Mouse (Mus musculus) lung, postnatal 0 days (tissue): ENCODE measurements around the gene Pde4d. TPM values are rescaled to one million over a fixed set of nuclear protein-coding genes. Genes with fewer than 3 reads are reported as not detected.

Source experiments
- ATAC-seq: fragments of 200-750 bp; cut with Nextera tagmentation; 2 replicates; pipeline ENCODE4 v1.8.0; 2017; ENCODE audit warnings: moderate library complexity
- DNase-seq: peaks from one replicate; pipeline ENCODE4 v3.0.0-alpha.2; 2016; ENCODE audit warnings: low spot score
- H3K27ac ChIP-seq: fragments of 300-500 bp; sonication (generic); 2 replicates; pipeline ENCODE4 v1.5.1; 2014; ENCODE audit warnings: antibody characterized with exemption, mild to moderate bottlenecking, low read length, mixed read lengths
- H3K27me3 ChIP-seq: fragments of 300-500 bp; sonication (generic); replicated peaks from 2 replicates; pipeline ENCODE4 v1.6.1; 2014; ENCODE audit warnings: low read length, mixed read lengths; ENCODE audit not compliant: insufficient read depth
- H3K36me3 ChIP-seq: fragments of 300-500 bp; sonication (generic); 2 replicates; pipeline ENCODE4 v1.6.1; 2014; ENCODE audit warnings: low read length, mixed read lengths; ENCODE audit not compliant: insufficient read depth
- H3K4me1 ChIP-seq: fragments of 300-500 bp; sonication (generic); 2 replicates; pipeline ENCODE4 v1.6.1; 2014; ENCODE audit warnings: antibody characterized with exemption, low read depth, low read length, mixed read lengths; ENCODE audit not compliant: insufficient read depth
- H3K4me2 ChIP-seq: fragments of 300-500 bp; sonication (generic); replicated peaks from 2 replicates; pipeline ENCODE4 v1.6.1; 2014; ENCODE audit warnings: low read depth, mild to moderate bottlenecking, low read length, moderate library complexity, mixed read lengths
- H3K4me3 ChIP-seq: fragments of 300-500 bp; sonication (generic); 2 replicates; pipeline ENCODE4 v1.5.1; 2014; ENCODE audit warnings: low read depth, low read length
- H3K9ac ChIP-seq: fragments of 300-500 bp; sonication (generic); replicated peaks from 2 replicates; pipeline ENCODE4 v1.6.1; 2014; ENCODE audit warnings: low read depth, mild to moderate bottlenecking
- H3K9me3 ChIP-seq: fragments of 300-500 bp; sonication (generic); 2 replicates; pipeline ENCODE4 v1.6.1; 2016; ENCODE audit warnings: low read length, mixed read lengths
- CTCF ChIP-seq: IDR thresholded peaks from 2 replicates; pipeline ENCODE4 v1.5.1; 2016; ENCODE audit warnings: antibody characterized with exemption, mild to moderate bottlenecking
- EP300 ChIP-seq: IDR thresholded peaks from 2 replicates; pipeline ENCODE4 v1.6.1; 2016; ENCODE audit warnings: antibody characterized with exemption, mild to moderate bottlenecking, control low read depth
- WGBS: fragments of 180-500 bp; shearing (Covaris S2); extraction: QIAGEN DNeasy Blood & Tissue Kit; methylation state at CpG from one replicate; pipeline ENCODE4 v1.1.7; 2014; 5-methylcytosine and 5-hydroxymethylcytosine counted together
- polyA plus RNA-seq: library from polyadenylated mRNA; unstranded; fragments of >200 nt; fragmentation: Nextera tagmentation; extraction: Ambion mirVana; gene quantifications from 2 replicates; pipeline ENCODE4 v1.2.1, GENCODE M21; 2015

Gene Pde4d
- polyA plus RNA-seq, 1 experiment from 2014 or later = 19.7 TPM

GRCm38 (mm10) chr13:109547006-109547587, 1097.3 kb downstream of the Pde4d start:
- Histone ChIP-seq H3K9me3 (no peaks in the 10 kb centered on the region), H3K4me3 (no peak overlapping the region), H3K27me3 (no peaks in the 10 kb centered on the region), H3K9ac (no peak overlapping the region), H3K36me3 (no peaks in the 10 kb centered on the region), H3K4me1 (no peaks in the 10 kb centered on the region), H3K27ac (no peak overlapping the region), H3K4me2 (no peak overlapping the region)
- no peak for DNase-seq
- no peak for ATAC-seq
- 65% methylated on average over 10 of the region's 10 CpGs for WGBS
- TF ChIP-seq EP300 (no peak), CTCF (no peak)

- no peak overlapping the region for H3K4me3 ChIP-seq
- no peaks in the 10 kb centered on the region for H3K36me3 ChIP-seq
- 15% methylated on average over 6 of the region's 6 CpGs for WGBS
- TF ChIP-seq EP300 (no peak), CTCF (peak; percentile 88)
- DNase-seq (peak; percentile 93), ATAC-seq (peak; percentile 77)
- no peaks in the 10 kb centered on the region for H3K27me3 ChIP-seq
- H3K9ac ChIP-seq = no peak overlapping the region
- no peak overlapping the region for H3K27ac ChIP-seq
- no peaks in the 10 kb centered on the region for H3K9me3 ChIP-seq
- H3K4me2 ChIP-seq = no peak overlapping the region
- no peaks in the 10 kb centered on the region for H3K4me1 ChIP-seq
These were observed 1098.0 kb downstream of the Pde4d start for GRCm38 (mm10) chr13:109547700-109548099.

- TF ChIP-seq EP300 = no peak
- TF ChIP-seq CTCF = peak; percentile 51
- Histone ChIP-seq H3K36me3 (no peaks in the 10 kb centered on the region), H3K27me3 (no peaks in the 10 kb centered on the region), H3K9ac (no peak overlapping the region), H3K27ac (no peak overlapping the region), H3K9me3 (no peaks in the 10 kb centered on the region), H3K4me3 (no peak overlapping the region), H3K4me1 (no peaks in the 10 kb centered on the region), H3K4me2 (no peak overlapping the region)
- ATAC-seq (no peak), DNase-seq (no peak)
- WGBS = 62% methylated on average over 5 of the region's 5 CpGs
These were observed 1098.5 kb downstream of the Pde4d start for GRCm38 (mm10) chr13:109548263-109548662.

DNA sequence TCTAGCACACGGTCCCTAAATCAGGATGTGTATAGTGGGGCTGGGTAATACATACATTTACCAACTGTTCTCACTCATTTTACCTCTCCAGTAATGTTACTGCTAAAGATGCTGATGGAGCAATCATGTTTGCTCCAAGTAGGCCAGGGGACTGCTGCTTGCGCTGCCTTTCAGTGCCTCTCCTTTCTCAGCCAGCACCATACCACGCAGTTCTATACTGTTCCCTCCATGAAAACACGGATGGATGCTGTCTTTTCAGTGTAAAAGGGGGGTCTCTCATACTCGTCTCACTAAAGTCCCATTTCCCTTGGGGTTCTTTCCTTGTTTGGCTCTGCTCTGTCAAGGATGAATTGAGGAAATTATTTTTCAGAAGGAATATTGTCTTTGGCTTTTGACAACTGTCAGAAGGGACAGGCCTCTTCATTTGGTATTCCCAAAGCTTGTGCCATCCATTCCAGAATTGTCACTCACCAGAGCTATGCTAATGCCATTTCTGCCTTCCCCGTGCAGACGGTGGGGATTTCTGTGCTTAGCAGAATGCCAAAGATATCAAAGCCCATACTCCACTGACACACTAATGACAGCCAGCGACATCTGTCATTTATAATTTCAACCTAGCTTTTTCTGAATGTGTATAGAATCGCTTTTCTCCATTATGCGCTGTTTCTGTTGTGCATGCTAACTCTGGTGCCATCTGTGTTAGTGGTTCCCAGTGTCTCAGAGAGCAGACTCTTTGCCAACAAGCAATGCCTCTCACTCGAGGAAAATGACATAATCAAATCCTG, 1099.2 kb downstream of the Pde4d start:
- H3K27ac ChIP-seq = no peak overlapping the region
- H3K9me3 ChIP-seq = no peaks in the 10 kb centered on the region
- WGBS = 81% methylated on average over 11 of the region's 11 CpGs
- no peaks in the 10 kb centered on the region for H3K36me3 ChIP-seq
- TF ChIP-seq EP300 = no peak
- no peak for TF ChIP-seq CTCF
- ATAC-seq (no peak), DNase-seq (no peak)
- H3K27me3 ChIP-seq = no peaks in the 10 kb centered on the region
- H3K4me1 ChIP-seq = no peaks in the 10 kb centered on the region
- no peak overlapping the region for H3K9ac ChIP-seq
- no peak overlapping the region for H3K4me2 ChIP-seq
- H3K4me3 ChIP-seq = no peak overlapping the region

DNA sequence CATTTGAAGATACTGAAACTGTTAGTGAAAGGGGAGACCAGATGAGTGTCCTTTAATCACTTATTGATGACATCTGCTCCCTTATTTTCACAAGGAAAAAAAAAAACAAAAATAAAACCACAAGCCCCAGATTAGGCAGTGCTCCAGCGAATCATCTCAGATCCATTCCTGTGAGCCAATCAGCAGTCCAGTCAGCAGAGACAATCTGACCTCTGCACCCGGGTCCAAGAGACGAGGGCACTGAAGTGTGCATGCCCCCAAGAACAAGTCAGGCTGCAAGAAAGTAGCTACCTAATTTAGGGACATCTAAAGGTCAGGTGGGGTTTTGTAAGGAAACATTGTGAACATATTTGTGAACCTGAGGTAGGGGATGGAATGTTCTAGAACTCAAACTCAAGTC, 1102.1 kb downstream of the Pde4d start:
- no peak overlapping the region for H3K4me2 ChIP-seq
- no peak for DNase-seq
- H3K27ac ChIP-seq = no peak overlapping the region
- no peaks in the 10 kb centered on the region for H3K36me3 ChIP-seq
- no peak overlapping the region for H3K4me3 ChIP-seq
- H3K4me1 ChIP-seq = no peaks in the 10 kb centered on the region
- no peak overlapping the region for H3K9ac ChIP-seq
- H3K27me3 ChIP-seq = no peaks in the 10 kb centered on the region
- TF ChIP-seq CTCF = no peak
- no peak for TF ChIP-seq EP300
- 70% methylated on average over 3 of the region's 3 CpGs for WGBS
- ATAC-seq = no peak
- H3K9me3 ChIP-seq = no peaks in the 10 kb centered on the region

- Histone ChIP-seq H3K4me1 (no peaks in the 10 kb centered on the region), H3K36me3 (no peaks in the 10 kb centered on the region), H3K4me2 (no peak overlapping the region), H3K9me3 (no peaks in the 10 kb centered on the region), H3K27ac (no peak overlapping the region), H3K4me3 (no peak overlapping the region), H3K9ac (no peak overlapping the region), H3K27me3 (no peaks in the 10 kb centered on the region)
- no peak for TF ChIP-seq CTCF
- TF ChIP-seq EP300 = no peak
- ATAC-seq = no peak
- 68% methylated on average over 5 of the region's 5 CpGs for WGBS
- no peak for DNase-seq
These were observed 1105.8 kb downstream of the Pde4d start for GRCm38 (mm10) chr13:109555513-109555912.
